Mouse (Mus musculus): ENCODE measurements around the gene Fastkd3.

Gene Fastkd3

DNA sequence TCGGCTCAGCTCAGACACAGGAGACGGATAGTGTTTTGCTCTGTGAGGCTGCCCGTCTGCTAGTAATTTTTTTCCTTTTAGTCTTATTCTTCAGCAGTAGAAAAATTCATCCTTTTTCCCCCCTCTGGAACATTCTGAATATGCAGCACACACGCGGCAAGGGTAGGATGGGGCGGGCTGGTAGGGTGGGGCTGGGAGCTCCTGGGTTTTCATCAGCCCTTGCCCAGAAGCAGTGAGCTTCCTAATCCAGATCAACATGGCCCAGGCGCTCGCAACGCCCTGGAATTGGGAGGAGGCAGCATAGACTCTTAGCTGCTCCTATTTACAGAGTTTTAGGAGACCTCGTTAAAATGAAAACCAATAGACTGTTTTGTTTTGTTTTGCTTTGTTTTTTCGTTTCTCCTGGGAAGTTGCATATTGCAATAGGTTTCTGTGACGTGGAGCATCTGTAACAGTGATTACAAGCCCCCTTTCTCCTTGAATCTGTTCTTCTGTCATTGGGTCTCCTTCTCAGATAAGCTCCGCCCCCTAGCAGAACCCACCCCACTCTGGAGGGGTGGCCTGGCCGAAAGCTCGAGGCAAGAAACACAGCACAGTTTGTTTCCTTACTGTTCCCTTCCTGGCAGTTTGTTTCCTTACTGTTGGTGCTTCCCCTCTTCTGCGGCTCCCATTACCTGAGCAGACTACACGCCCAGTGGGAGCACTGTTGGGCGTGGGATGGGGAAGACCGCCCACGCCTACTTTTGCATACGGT lies 25.8 kb downstream of the Fastkd3 start:
- no peak for DNase-seq (ENCODE audit: low read depth)

DNA sequence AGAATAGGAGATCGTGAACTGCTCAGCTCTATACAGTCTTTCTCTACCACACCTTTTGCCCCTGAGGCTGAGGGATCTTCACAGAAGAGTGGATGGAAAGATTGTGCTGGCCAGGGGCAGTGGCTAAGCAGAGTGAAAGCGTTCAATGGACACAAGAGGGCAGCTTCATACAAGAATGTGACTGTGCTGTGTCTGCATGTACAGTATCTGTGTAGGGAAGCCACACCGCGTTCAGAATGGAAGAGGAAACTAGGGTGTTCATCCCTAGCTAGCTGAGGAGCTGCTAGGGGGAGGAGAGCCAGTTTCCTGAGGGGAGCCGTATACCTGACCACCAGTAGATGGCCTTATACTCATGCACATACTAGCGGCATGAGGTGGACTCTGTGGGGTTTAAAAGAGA lies 40.8 kb downstream of the Fastkd3 start:
- no peak for DNase-seq (ENCODE audit: low read depth)

DNA sequence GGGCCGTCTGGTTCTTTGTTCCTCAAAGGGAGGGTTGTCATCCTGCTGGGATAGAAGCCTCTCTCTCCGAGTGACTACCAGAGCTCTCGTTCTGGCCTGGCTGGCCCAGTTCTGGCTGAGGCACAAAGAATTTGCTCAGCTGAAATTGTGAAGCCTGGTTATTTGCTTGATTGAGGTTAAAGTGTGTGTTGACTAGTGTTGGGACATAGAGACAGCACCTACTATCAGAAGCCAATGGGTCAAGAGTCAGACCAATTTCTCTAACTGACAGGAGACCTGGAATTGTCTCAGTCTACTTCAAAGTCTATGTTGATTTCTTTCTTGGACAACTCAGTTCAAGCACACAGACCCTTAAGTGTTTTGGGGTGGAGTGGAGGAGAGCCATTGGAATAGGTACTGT lies 45.0 kb downstream of the Fastkd3 start:
- no peak for DNase-seq (ENCODE audit: low read depth)

Measured in c-Kit-positive CD71-negative TER-119-negative erythroid progenitor cells, embryonic 14.5 days (primary cell).